Mouse (Mus musculus) monocyte, adult 2 months (primary cell): ENCODE measurements around the gene Scarf2.

Experiments used
- DNase-seq, 2 experiments: peaks; one replicate each; pipeline ENCODE4 v3.0.0; 2022; ENCODE audit warnings: low spot score in 2 of 2, low read depth in 1 of 2

Scarf2 gene

GRCm38 (mm10) chr16:17798321-17799180 lies 1.5 kb downstream of the Scarf2 start:
- no peak for DNase-seq

GRCm38 (mm10) chr16:17799584-17799983 lies 2.5 kb downstream of the Scarf2 start:
- no peak for DNase-seq

GRCm38 (mm10) chr16:17801777-17802455 lies 4.8 kb downstream of the Scarf2 start:
- DNase-seq: no peak

GRCm38 (mm10) chr16:17802456-17802838 lies 5.4 kb downstream of the Scarf2 start:
- DNase-seq: no peak

- DNase-seq: no peak
These were observed 6.0 kb downstream of the Scarf2 start for GRCm38 (mm10) chr16:17802839-17803674.

- DNase-seq: no peak
These were observed 6.8 kb downstream of the Scarf2 start for GRCm38 (mm10) chr16:17803675-17804448.

- no peak for DNase-seq
These were observed 7.4 kb downstream of the Scarf2 start for GRCm38 (mm10) chr16:17804449-17804912.

GRCm38 (mm10) chr16:17804982-17805381 lies 7.9 kb downstream of the Scarf2 start:
- DNase-seq: no peak

- DNase-seq: no peak
These were observed 9.6 kb downstream of the Scarf2 start for GRCm38 (mm10) chr16:17806581-17807191.

GRCm38 (mm10) chr16:17807192-17808009 lies 10.3 kb downstream of the Scarf2 start:
- peak in 1 of 2 experiments; percentile 46 for DNase-seq

- DNase-seq: no peak
These were observed 12.0 kb downstream of the Scarf2 start for GRCm38 (mm10) chr16:17809125-17809524.

- no peak for DNase-seq
These were observed 12.6 kb downstream of the Scarf2 start for GRCm38 (mm10) chr16:17809711-17810110.

- DNase-seq: no peak
These were observed 15.0 kb downstream of the Scarf2 start for GRCm38 (mm10) chr16:17812120-17812519.

GRCm38 (mm10) chr16:17813173-17813572 lies 16.1 kb downstream of the Scarf2 start:
- DNase-seq: no peak

- peak; percentile 11 to 47 for DNase-seq
These were observed 18.6 kb downstream of the Scarf2 start for GRCm38 (mm10) chr16:17815411-17816402.

GRCm38 (mm10) chr16:17816528-17816927 lies 19.4 kb downstream of the Scarf2 start:
- DNase-seq: no peak

GRCm38 (mm10) chr16:17826500-17826899 lies 29.4 kb downstream of the Scarf2 start:
- DNase-seq: no peak

GRCm38 (mm10) chr16:17828229-17828628 lies 31.1 kb downstream of the Scarf2 start:
- no peak for DNase-seq
